Mouse (Mus musculus): ENCODE results near the gene Yif1a.

Yif1a gene

GRCm38 (mm10) chr19:5124055-5124614 is 35.8 kb downstream of the Yif1a start:
- DNase-seq: peak; percentile 50

- DNase-seq: no peak
Measured at GRCm38 (mm10) chr19:5129770-5130169, 41.4 kb downstream of the Yif1a start.

- DNase-seq: no peak
Measured at GRCm38 (mm10) chr19:5131237-5131636, 42.9 kb downstream of the Yif1a start.

- peak; percentile 80 for DNase-seq
Measured at GRCm38 (mm10) chr19:5139640-5140039, 51.3 kb downstream of the Yif1a start.
